Mouse (Mus musculus) liver, postnatal 0 days (tissue): Measurements from ENCODE around the gene Synm. TPM values are rescaled to one million over a fixed set of nuclear protein-coding genes. Genes with fewer than 3 reads are reported as not detected.

Experiments used
- ATAC-seq: fragments of 200-750 bp; cut with Nextera tagmentation; 2 replicates; pipeline ENCODE4 v1.8.0; 2017; ENCODE audit warnings: mild to moderate bottlenecking, moderate library complexity
- DNase-seq: peaks from one replicate; pipeline ENCODE4 v3.0.0-alpha.2; 2016
- H3K27ac ChIP-seq: fragments of 300-500 bp; sonication (generic); 2 replicates; pipeline ENCODE4 v1.5.1; 2014; ENCODE audit warnings: antibody characterized with exemption, moderate library complexity, mild to moderate bottlenecking, low read depth
- H3K27me3 ChIP-seq: fragments of 300-500 bp; sonication (generic); 2 replicates; pipeline ENCODE4 v1.6.1; 2014; ENCODE audit warnings: low read length, control low read depth, mixed read lengths; ENCODE audit not compliant: insufficient read depth
- H3K36me3 ChIP-seq: fragments of 300-500 bp; sonication (generic); replicated peaks from 2 replicates; pipeline ENCODE4 v1.6.1; 2014; ENCODE audit warnings: mild to moderate bottlenecking, control low read depth, low read length, moderate library complexity, mixed read lengths; ENCODE audit not compliant: insufficient read depth
- H3K4me1 ChIP-seq: fragments of 300-500 bp; sonication (generic); 2 replicates; pipeline ENCODE4 v1.6.1; 2014; ENCODE audit warnings: antibody characterized with exemption, mild to moderate bottlenecking, control low read depth; ENCODE audit not compliant: insufficient read depth
- H3K4me2 ChIP-seq: fragments of 300-500 bp; sonication (generic); 2 replicates; pipeline ENCODE4 v1.6.1; 2014; ENCODE audit warnings: low read depth, mild to moderate bottlenecking, low read length, moderate library complexity, mixed read lengths
- H3K4me3 ChIP-seq: fragments of 300-500 bp; sonication (generic); 2 replicates; pipeline ENCODE4 v1.5.1; 2014; ENCODE audit warnings: low read depth, low read length
- H3K9ac ChIP-seq: fragments of 300-500 bp; sonication (generic); replicated peaks from 2 replicates; pipeline ENCODE4 v1.6.1; 2014; ENCODE audit warnings: mild to moderate bottlenecking, moderate library complexity
- H3K9me3 ChIP-seq: fragments of 300-500 bp; sonication (generic); 2 replicates; pipeline ENCODE4 v1.6.1; 2016; ENCODE audit warnings: mild to moderate bottlenecking, control low read depth, low read length, mixed read lengths
- CTCF ChIP-seq: sonication (generic); IDR thresholded peaks from 2 replicates; pipeline ENCODE4 v1.5.1; 2016; ENCODE audit warnings: antibody characterized with exemption, low read depth
- EP300 ChIP-seq: IDR thresholded peaks from 2 replicates; pipeline ENCODE4 v1.6.1; 2016; ENCODE audit warnings: antibody characterized with exemption, low read depth, mild to moderate bottlenecking
- WGBS: fragments of 180-500 bp; shearing (Covaris S2); extraction: QIAGEN DNeasy Blood & Tissue Kit; methylation state at CpG from one replicate; pipeline ENCODE4 v1.1.7; 2014; ENCODE audit not compliant: insufficient replicate concordance; 5-methylcytosine and 5-hydroxymethylcytosine counted together
- polyA plus RNA-seq: library from polyadenylated mRNA; unstranded; fragments of >200 nt; fragmentation: Nextera tagmentation; extraction: Ambion mirVana; gene quantifications from 2 replicates; pipeline ENCODE4 v1.2.1, GENCODE M21; 2015

Gene Synm
- polyA plus RNA-seq, 1 experiment from 2014 or later: 0.09 TPM

DNA sequence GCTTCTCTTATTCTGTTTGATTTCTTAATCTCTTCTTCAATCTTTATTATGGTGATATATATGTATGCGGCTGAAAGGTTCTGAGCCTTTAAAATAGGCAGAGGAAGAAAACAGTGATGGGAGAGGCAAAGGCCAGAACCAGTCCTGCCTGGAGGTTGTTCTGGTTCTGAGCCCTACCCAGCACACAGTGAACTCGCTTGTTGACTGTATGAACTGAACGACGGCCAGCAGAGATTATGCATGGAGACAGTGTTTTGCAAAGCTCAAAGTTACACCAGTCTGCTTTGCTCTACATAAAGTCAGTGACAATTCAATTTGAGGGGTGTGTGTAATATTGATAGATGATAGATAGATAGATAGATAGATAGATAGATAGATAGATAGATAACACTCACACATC lies 60.2 kb downstream of the Synm start:
- Histone ChIP-seq H3K9me3 (no peaks in the 10 kb centered on the region), H3K4me2 (no peak overlapping the region), H3K4me3 (no peak overlapping the region), H3K9ac (no peak overlapping the region), H3K36me3 (no peaks in the 10 kb centered on the region; the same call in 1 of the 2 replicates), H3K27me3 (no peaks in the 10 kb centered on the region), H3K27ac (no peak overlapping the region), H3K4me1 (no peaks in the 10 kb centered on the region)
- DNase-seq (no peak), ATAC-seq (no peak)
- 84% methylated on average over 4 of the region's 4 CpGs for WGBS
- TF ChIP-seq EP300 (no peak), CTCF (no peak)

- H3K4me1 ChIP-seq: no peaks in the 10 kb centered on the region
- no peak overlapping the region for H3K9ac ChIP-seq
- TF ChIP-seq CTCF (no peak), EP300 (no peak)
- H3K4me3 ChIP-seq: no peak overlapping the region
- no peak overlapping the region for H3K27ac ChIP-seq
- ATAC-seq (no peak), DNase-seq (no peak)
- 85% methylated on average over 28 of the region's 28 CpGs for WGBS
- no peaks in the 10 kb centered on the region for H3K27me3 ChIP-seq
- H3K4me2 ChIP-seq: no peak overlapping the region
- H3K36me3 ChIP-seq: no peaks in the 10 kb centered on the region; the same call in 1 of the 2 replicates
- H3K9me3 ChIP-seq: no peaks in the 10 kb centered on the region
These were observed 61.5 kb downstream of the Synm start for GRCm38 (mm10) chr7:67697892-67698630.

DNA sequence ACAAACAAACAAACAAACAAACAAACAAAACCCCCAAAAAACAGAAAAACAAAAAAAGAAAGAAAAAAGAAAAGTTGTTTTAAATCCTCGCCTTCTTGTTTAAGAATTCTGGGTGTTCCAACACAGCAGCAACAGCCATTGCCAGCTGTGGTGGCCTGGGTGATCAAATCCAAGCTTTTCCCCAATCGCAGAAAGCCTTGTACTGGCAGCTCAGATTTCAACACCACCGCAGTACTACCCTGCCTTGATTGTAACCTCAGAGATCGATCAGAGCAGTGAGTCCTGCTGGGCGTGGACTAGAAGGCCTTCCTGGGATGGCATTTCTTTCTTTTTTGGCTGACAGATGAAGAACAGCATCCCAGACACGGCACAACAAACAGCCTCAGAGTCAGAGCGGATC lies 63.6 kb downstream of the Synm start:
- Histone ChIP-seq H3K36me3 (no peaks in the 10 kb centered on the region; the same call in 1 of the 2 replicates), H3K9me3 (no peaks in the 10 kb centered on the region), H3K4me3 (no peak overlapping the region), H3K4me1 (no peaks in the 10 kb centered on the region), H3K9ac (no peak overlapping the region), H3K4me2 (no peak overlapping the region), H3K27ac (no peak overlapping the region), H3K27me3 (no peaks in the 10 kb centered on the region)
- TF ChIP-seq EP300 (no peak), CTCF (no peak)
- ATAC-seq: no peak
- WGBS: 65% methylated on average over 7 of the region's 7 CpGs
- DNase-seq: no peak

- Histone ChIP-seq H3K4me2 (no peak overlapping the region), H3K4me3 (no peak overlapping the region), H3K4me1 (no peaks in the 10 kb centered on the region), H3K27me3 (no peaks in the 10 kb centered on the region), H3K9ac (no peak overlapping the region), H3K36me3 (no peaks in the 10 kb centered on the region), H3K27ac (no peak overlapping the region), H3K9me3 (no peaks in the 10 kb centered on the region)
- WGBS: 85% methylated on average over 23 of the region's 23 CpGs
- DNase-seq (no peak), ATAC-seq (no peak)
- no peak for TF ChIP-seq CTCF
- TF ChIP-seq EP300: no peak
These were observed 66.6 kb downstream of the Synm start for GRCm38 (mm10) chr7:67692791-67693538.

DNA sequence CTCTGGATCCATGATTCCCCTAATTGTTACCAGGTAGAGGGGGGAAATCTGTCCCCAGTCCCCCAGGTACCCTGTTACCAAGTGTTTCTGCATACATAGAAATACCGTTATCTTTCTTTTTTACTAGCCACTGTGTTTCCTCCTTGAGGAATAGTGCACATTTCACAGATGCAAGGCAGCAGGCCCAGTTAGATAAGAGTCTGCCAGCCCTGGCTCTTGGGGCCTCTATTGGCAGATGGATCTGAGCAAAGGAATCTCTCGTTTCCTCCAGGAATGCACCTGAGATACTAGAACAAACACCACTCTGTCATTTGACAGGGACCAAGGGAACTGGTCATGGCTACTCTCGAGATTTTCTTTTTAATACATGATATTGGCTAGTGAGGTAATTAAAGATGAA lies 67.4 kb downstream of the Synm start:
- WGBS: 46% methylated on average over 3 of the region's 3 CpGs
- DNase-seq: no peak
- H3K27me3 ChIP-seq: no peaks in the 10 kb centered on the region
- H3K4me3 ChIP-seq: no peak overlapping the region
- TF ChIP-seq CTCF (no peak), EP300 (no peak)
- H3K9ac ChIP-seq: no peak overlapping the region
- H3K27ac ChIP-seq: no peak overlapping the region
- H3K4me2 ChIP-seq: no peak overlapping the region
- H3K36me3 ChIP-seq: no peaks in the 10 kb centered on the region
- H3K9me3 ChIP-seq: no peaks in the 10 kb centered on the region
- ATAC-seq: no peak
- no peaks in the 10 kb centered on the region for H3K4me1 ChIP-seq

GRCm38 (mm10) chr7:67691036-67691435 lies 68.5 kb downstream of the Synm start:
- no peak for ATAC-seq
- WGBS: 76% methylated on average over 6 of the region's 6 CpGs

More at GRCm38 (mm10) chr7:67691036-67691435, 68.5 kb downstream of the Synm start:
- no peak overlapping the region for H3K9ac ChIP-seq
- no peaks in the 10 kb centered on the region for H3K36me3 ChIP-seq
- H3K4me1 ChIP-seq: no peaks in the 10 kb centered on the region
- TF ChIP-seq EP300 (no peak), CTCF (no peak)
- no peaks in the 10 kb centered on the region for H3K27me3 ChIP-seq
- no peak for DNase-seq
- H3K9me3 ChIP-seq: no peaks in the 10 kb centered on the region
- H3K4me3 ChIP-seq: no peak overlapping the region
- no peak overlapping the region for H3K4me2 ChIP-seq
- H3K27ac ChIP-seq: no peak overlapping the region
